In the genomic region with DNA sequence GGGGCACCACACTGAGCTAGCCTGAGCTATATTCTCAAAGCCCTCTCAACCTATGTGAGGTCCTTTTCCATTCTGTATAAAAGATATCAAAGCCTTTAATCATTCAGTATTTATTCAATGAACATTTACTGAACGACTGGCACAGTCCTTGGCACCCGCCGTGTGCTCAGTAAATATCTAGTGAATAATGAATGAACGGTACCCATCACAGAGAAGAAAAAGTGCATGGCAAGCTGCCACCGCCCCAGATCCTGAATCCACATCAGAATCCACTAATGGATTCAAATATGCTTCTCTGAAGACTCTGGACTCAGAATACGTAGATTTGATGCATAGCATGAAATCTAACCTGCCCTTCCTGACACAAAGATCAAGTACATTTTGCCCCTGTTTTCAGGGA, we compare ENCODE assay signal across 18 mouse cellular contexts. TPM values are rescaled to one million over a fixed set of nuclear protein-coding genes. Genes with fewer than 3 reads are reported as not detected.
DNase-seq lines count a peak whose midpoint lies in the region; ATAC-seq and TF ChIP-seq lines count a peak whose summit lies in the region.
"Had no signal": no experiment of that assay in that cellular context is flagged by ENCODE, and none has a peak within 500 bp of the region (broad histone marks: within the 10 kb centered on the region; RNA-seq: fewer than 3 reads in every experiment).

No protein-coding gene starts in this region.

- ATAC-seq in forebrain, postnatal 0 days = no peak
- no peak for ATAC-seq in kidney, embryonic 16.5 days (ENCODE audit: low FRiP score, low TSS enrichment)
- ATAC-seq in forebrain, embryonic 12.5 days (ENCODE audit: low FRiP score) = no peak
- ATAC-seq: CD4-positive, CD25-positive, alpha-beta regulatory T cell, adult 4 months; hindbrain, embryonic 16.5 days had no signal

- H3K9ac ChIP-seq in forebrain, postnatal 0 days = no peak overlapping the region
- no peak overlapping the region for H3K9ac ChIP-seq in kidney, embryonic 16.5 days (replicated peaks; ENCODE audit: low read length)
- no peak overlapping the region for H3K9ac ChIP-seq in forebrain, embryonic 12.5 days
- H3K9ac ChIP-seq: liver, embryonic 15.5 days; neural tube, embryonic 13.5 days had no signal

- peaks cover 29% of the 10 kb centered on the region for H3K36me3 ChIP-seq in forebrain, embryonic 10.5 days (replicated peaks)
- H3K36me3 ChIP-seq in forebrain, postnatal 0 days (ENCODE audit: insufficient read depth) = 0 out of 2 replicates have a peak, but pooled peaks cover 2% of the 10 kb centered on the region
- H3K36me3 ChIP-seq in kidney, embryonic 16.5 days (ENCODE audit: insufficient read depth, low read length) = peaks cover 13% of the 10 kb centered on the region; the same call in 1 of the 2 replicates
- H3K36me3 ChIP-seq in forebrain, embryonic 12.5 days (replicated peaks) = peaks cover 9% of the 10 kb centered on the region; the same call in 1 of the 2 replicates
- H3K36me3 ChIP-seq: G1E; liver, embryonic 15.5 days; neural tube, embryonic 13.5 days had no signal

- no peak for DNase-seq in forebrain, embryonic 10.5 days (ENCODE audit: extremely low spot score, low spot score)
- DNase-seq in forebrain, postnatal 0 days = no peak
- DNase-seq in kidney, adult 9 months = no peak
- peak; percentile 82 for DNase-seq in brain, embryonic 14.5 days (ENCODE audit: low read depth)
- DNase-seq in thymus, postnatal 0 days (ENCODE audit: low spot score) = no peak
- no peak for DNase-seq in frontal cortex, postnatal 14 days (ENCODE audit: low spot score in 2 of 2)
- DNase-seq: cerebellum, postnatal 10 days; heart, adult 2 months; kidney, adult 18-20 months had no signal

- H3K27me3 ChIP-seq in forebrain, embryonic 10.5 days (ENCODE audit: poor library complexity, severe bottlenecking) = no peaks in the 10 kb centered on the region
- H3K27me3 ChIP-seq in forebrain, postnatal 0 days (ENCODE audit: insufficient read depth, low read length) = no peaks in the 10 kb centered on the region
- H3K27me3 ChIP-seq in kidney, embryonic 16.5 days (ENCODE audit: insufficient read depth, low read length) = no peaks in the 10 kb centered on the region
- H3K27me3 ChIP-seq in forebrain, embryonic 12.5 days = no peaks in the 10 kb centered on the region
- H3K27me3 ChIP-seq: liver, embryonic 15.5 days; neural tube, embryonic 13.5 days had no signal

- TF ChIP-seq POLR2A in brain, embryonic 14.5 days (IDR thresholded peaks at IDR 0.05; ENCODE audit: borderline replicate concordance, extremely low read depth, insufficient read depth, insufficient read length, poor library complexity, severe bottlenecking) = no peak

- peak overlapping the region; percentile 88 for H3K27ac ChIP-seq in forebrain, embryonic 10.5 days
- H3K27ac ChIP-seq in forebrain, postnatal 0 days (ENCODE audit: low read depth, low read length) = no peak overlapping the region
- H3K27ac ChIP-seq in kidney, embryonic 16.5 days (ENCODE audit: low read length) = peak overlapping the region; percentile 97; the same call in 1 of the 2 replicates
- peak overlapping the region; percentile 88; the same call in 1 of the 2 replicates for H3K27ac ChIP-seq in forebrain, embryonic 12.5 days
- H3K27ac ChIP-seq: heart, adult 2 months; liver, embryonic 15.5 days; macrophage; neural tube, embryonic 13.5 days had no signal

- WGBS in forebrain, embryonic 10.5 days = 86% methylated on average over 6 of the region's 6 CpGs
- WGBS in forebrain, postnatal 0 days = 23% methylated on average over 6 of the region's 6 CpGs
- 75% methylated on average over 6 of the region's 6 CpGs for WGBS in kidney, embryonic 16.5 days
- 62% methylated on average over 6 of the region's 6 CpGs for whole genome bisulfite sequencing in forebrain, embryonic 12.5 days

- H3K9me3 ChIP-seq in forebrain, embryonic 10.5 days = no peaks in the 10 kb centered on the region
- no peaks in the 10 kb centered on the region for H3K9me3 ChIP-seq in forebrain, postnatal 0 days (ENCODE audit: low read length)
- H3K9me3 ChIP-seq in kidney, embryonic 16.5 days (ENCODE audit: low read length) = no peaks in the 10 kb centered on the region
- no peaks in the 10 kb centered on the region for H3K9me3 ChIP-seq in forebrain, embryonic 12.5 days
- H3K9me3 ChIP-seq: liver, embryonic 15.5 days; neural tube, embryonic 13.5 days had no signal

- TF ChIP-seq CTCF in forebrain, postnatal 0 days (IDR thresholded peaks at IDR 0.05; ENCODE audit: low read depth) = no peak
- TF ChIP-seq CTCF in brain, embryonic 14.5 days (IDR thresholded peaks at IDR 0.05; ENCODE audit: borderline replicate concordance, extremely low read depth, insufficient read depth, insufficient read length) = no peak

- peaks cover 97% of the 10 kb centered on the region for H3K4me1 ChIP-seq in forebrain, embryonic 10.5 days
- peaks cover 38% of the 10 kb centered on the region for H3K4me1 ChIP-seq in forebrain, postnatal 0 days (ENCODE audit: insufficient read depth)
- peaks cover 85% of the 10 kb centered on the region for H3K4me1 ChIP-seq in kidney, embryonic 16.5 days (ENCODE audit: insufficient read depth, low read length)
- H3K4me1 ChIP-seq in forebrain, embryonic 12.5 days = peaks cover 79% of the 10 kb centered on the region
- H3K4me1 ChIP-seq: liver, embryonic 15.5 days had no signal

- no peak overlapping the region for H3K4me2 ChIP-seq in forebrain, postnatal 0 days (ENCODE audit: low read depth)
- no peak overlapping the region for H3K4me2 ChIP-seq in kidney, embryonic 16.5 days (replicated peaks; ENCODE audit: low read depth, low read length)
- H3K4me2 ChIP-seq in forebrain, embryonic 12.5 days = no peak overlapping the region
- H3K4me2 ChIP-seq: liver, embryonic 15.5 days; midbrain, embryonic 11.5 days; neural tube, embryonic 13.5 days had no signal

- H3K4me3 ChIP-seq in forebrain, embryonic 10.5 days = no peak overlapping the region
- H3K4me3 ChIP-seq in forebrain, postnatal 0 days (ENCODE audit: low read depth, low read length) = no peak overlapping the region
- no peak overlapping the region for H3K4me3 ChIP-seq in kidney, embryonic 16.5 days (ENCODE audit: low read length)
- H3K4me3 ChIP-seq in forebrain, embryonic 12.5 days (replicated peaks) = no peak overlapping the region
- H3K4me3 ChIP-seq: heart, adult 2 months; liver, embryonic 15.5 days; neural tube, embryonic 13.5 days had no signal

RNA-seq across cellular contexts. Expression of a gene that starts 45.9 kb away (rescaled TPM):
- 38.2 and 38.8 TPM in 2 replicates for polyA plus RNA-seq in forebrain, embryonic 10.5 days (2016; fragmentation: Nextera tagmentation; extraction: Ambion mirVana)
- total RNA-seq in forebrain, postnatal 0 days (2014; rRNA removed) = 79.2 and 95.9 TPM in 2 replicates
- polyA plus RNA-seq in forebrain, postnatal 0 days (2015; fragmentation: Nextera tagmentation; extraction: Ambion mirVana) = 52.6 and 60.5 TPM in 2 replicates
- 67.3 and 75.5 TPM in 2 replicates for polyA plus RNA-seq in kidney, embryonic 16.5 days (2015; fragmentation: Nextera tagmentation; extraction: Ambion mirVana)
- 137 and 141 TPM in 2 replicates for polyA plus RNA-seq in brain, embryonic 14.5 days (2012; rRNA removed)
- polyA plus RNA-seq in forebrain, embryonic 12.5 days (2016; fragmentation: Nextera tagmentation; extraction: Ambion mirVana) = 69.4 and 72.2 TPM in 2 replicates
- 4.6 and 5.8 TPM in 2 replicates for polyA plus RNA-seq in thymus, postnatal 0 days (2015; fragmentation: Nextera tagmentation; extraction: Ambion mirVana)
- polyA plus RNA-seq: G1E had no signal
